Mouse (Mus musculus): ENCODE measurements around the gene Gm5431.
"Not testable (repeated sequence)": the region's sequence is repeated elsewhere in the genome, so short reads cannot be mapped to it uniquely, and the experiment has no call there.

- not testable (repeated sequence) for TF ChIP-seq CTCF (IDR thresholded peaks at IDR 0.05; ENCODE audit: low read depth, low read length); POLR2A (IDR thresholded peaks at IDR 0.05; ENCODE audit: borderline replicate concordance, low read depth, low read length)
Observed at GRCm38 (mm10) chr11:48923818-48924217, 21.8 kb upstream of the Gm5431 start.

Measured in bone marrow macrophage, adult 2 months (primary cell).